Mouse (Mus musculus) hindbrain, embryonic 12.5 days (tissue): Measurements from ENCODE around the gene Gga1. TPM values are rescaled to one million over a fixed set of nuclear protein-coding genes. Genes with fewer than 3 reads are reported as not detected.

Source experiments
- ATAC-seq: fragments of 200-750 bp; cut with Nextera tagmentation; 2 replicates; pipeline ENCODE4 v1.8.0; 2017; ENCODE audit warnings: moderate TSS enrichment; ENCODE audit not compliant: low FRiP score
- H3K27ac ChIP-seq: fragments of 300-500 bp; sonication (generic); 2 replicates; pipeline ENCODE4 v1.5.1; 2016; ENCODE audit warnings: mild to moderate bottlenecking
- H3K27me3 ChIP-seq: fragments of 300-500 bp; sonication (generic); 2 replicates; pipeline ENCODE4 v1.6.1; 2016; ENCODE audit warnings: mild to moderate bottlenecking
- H3K36me3 ChIP-seq: fragments of 300-500 bp; sonication (generic); 2 replicates; pipeline ENCODE4 v1.6.1; 2016; ENCODE audit warnings: mild to moderate bottlenecking
- H3K4me1 ChIP-seq: fragments of 300-500 bp; sonication (generic); 2 replicates; pipeline ENCODE4 v1.6.1; 2016
- H3K4me2 ChIP-seq: fragments of 300-500 bp; sonication (generic); replicated peaks from 2 replicates; pipeline ENCODE4 v1.6.1; 2016; ENCODE audit warnings: mild to moderate bottlenecking
- H3K4me3 ChIP-seq: fragments of 300-500 bp; sonication (generic); 2 replicates; pipeline ENCODE4 v1.5.1; 2016; ENCODE audit warnings: mild to moderate bottlenecking
- H3K9ac ChIP-seq: fragments of 300-500 bp; sonication (generic); 2 replicates; pipeline ENCODE4 v1.6.1; 2016; ENCODE audit warnings: mild to moderate bottlenecking, moderate library complexity
- H3K9me3 ChIP-seq: fragments of 300-500 bp; sonication (generic); replicated peaks from 2 replicates; pipeline ENCODE4 v1.6.1; 2016; ENCODE audit warnings: mild to moderate bottlenecking
- WGBS: fragments of 180-500 bp; shearing (Covaris S2); methylation state at CpG from one replicate; pipeline ENCODE4 v1.1.7; 2016; 5-methylcytosine and 5-hydroxymethylcytosine counted together
- polyA plus RNA-seq: library from polyadenylated mRNA; unstranded; fragments of >200 nt; fragmentation: Nextera tagmentation; extraction: Ambion mirVana; gene quantifications from 2 replicates; pipeline ENCODE4 v1.2.1, GENCODE M21; 2016

The Gga1 gene
- polyA plus RNA-seq, 1 experiment from 2014 or later, result 54.3 TPM

DNA sequence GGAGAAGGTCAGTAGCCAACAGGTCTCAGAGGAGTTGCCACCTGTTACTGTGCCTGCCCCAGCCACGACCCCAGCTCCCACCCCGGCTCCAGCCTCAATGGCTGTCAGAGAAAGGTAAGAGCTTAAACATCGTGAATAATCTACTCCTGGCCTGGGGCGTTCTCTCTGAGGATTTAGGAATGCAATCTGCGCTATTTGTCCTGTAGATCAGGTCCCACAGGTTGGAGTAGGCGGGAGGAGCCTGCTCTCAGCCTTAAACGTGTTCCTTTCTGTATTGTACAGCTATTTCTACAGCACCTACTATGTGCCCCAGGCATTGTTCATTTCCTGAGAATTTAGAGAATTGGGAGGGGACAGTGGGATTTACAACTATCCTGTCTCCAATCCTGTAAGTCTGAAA lies 31.4 kb downstream of the Gga1 start:
- H3K36me3 ChIP-seq, result no peaks in the 10 kb centered on the region
- WGBS, result 79% methylated on average over 7 of the region's 7 CpGs
- no peak for ATAC-seq

DNA sequence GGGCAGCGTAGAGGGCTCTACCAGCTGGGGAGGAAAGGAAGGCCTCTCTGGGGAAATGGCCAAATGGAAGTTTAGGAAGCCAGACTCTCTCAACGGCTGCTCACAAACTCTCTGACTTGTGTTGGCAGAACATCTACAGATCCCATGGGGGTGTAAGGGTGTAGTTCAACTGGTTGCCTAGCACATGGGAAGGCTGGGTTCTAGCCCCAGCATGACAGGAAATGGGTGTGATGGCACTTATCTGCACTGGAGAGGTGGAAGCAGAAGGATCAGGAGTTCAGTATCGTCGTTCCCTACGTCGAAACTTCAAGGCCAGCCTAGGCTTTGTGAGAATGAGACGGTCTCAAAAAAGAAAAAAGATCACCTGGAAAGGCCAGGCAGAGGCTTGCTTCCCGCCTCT lies 32.0 kb downstream of the Gga1 start:
- Histone ChIP-seq H3K9me3 (no peaks in the 10 kb centered on the region), H3K4me2 (no peak overlapping the region), H3K4me1 (0 out of 2 replicates have a peak, but pooled peaks cover 6% of the 10 kb centered on the region), H3K27ac (no peak overlapping the region), H3K9ac (no peak overlapping the region), H3K27me3 (no peaks in the 10 kb centered on the region), H3K4me3 (no peak overlapping the region), H3K36me3 (no peaks in the 10 kb centered on the region)
- WGBS, result 89% methylated on average over 8 of the region's 8 CpGs
- no peak for ATAC-seq

More for the DNA sequence above, 31.4 kb downstream of the Gga1 start:
- Histone ChIP-seq H3K4me3 (no peak overlapping the region), H3K27me3 (no peaks in the 10 kb centered on the region), H3K9ac (no peak overlapping the region), H3K9me3 (no peaks in the 10 kb centered on the region), H3K4me2 (no peak overlapping the region), H3K27ac (no peak overlapping the region), H3K4me1 (0 out of 2 replicates have a peak, but pooled peaks cover 4% of the 10 kb centered on the region)

GRCm38 (mm10) chr15:78912040-78912439 lies 35.0 kb downstream of the Gga1 start:
- Histone ChIP-seq H3K27ac (no peak overlapping the region), H3K9me3 (no peaks in the 10 kb centered on the region), H3K4me1 (peaks cover 35% of the 10 kb centered on the region), H3K36me3 (no peaks in the 10 kb centered on the region), H3K4me3 (no peak overlapping the region), H3K27me3 (no peaks in the 10 kb centered on the region), H3K9ac (no peak overlapping the region), H3K4me2 (no peak overlapping the region)
- ATAC-seq, result no peak
- WGBS, result 40% methylated on average over 9 of the region's 9 CpGs

- H3K4me3 ChIP-seq, result peak within 1 kb of the TSS; percentile 72
- peak within 1 kb of the TSS; percentile 85 for H3K9ac ChIP-seq
- no peaks in the 10 kb centered on the region for H3K9me3 ChIP-seq
- peak; percentile 94 for ATAC-seq
- no peaks in the 10 kb centered on the region for H3K27me3 ChIP-seq
- WGBS, result under 1% methylated on average over 51 of the region's 51 CpGs
- peaks cover 35% of the 10 kb centered on the region for H3K4me1 ChIP-seq
- H3K4me2 ChIP-seq, result peak within 1 kb of the TSS; percentile 96
- peak within 1 kb of the TSS; percentile 96 for H3K27ac ChIP-seq
- H3K36me3 ChIP-seq, result peaks cover 11% of the 10 kb centered on the region; the same call in 1 of the 2 replicates
These were observed 36.7 kb downstream of the Gga1 start, which contains the start of gene Pdxp for GRCm38 (mm10) chr15:78913632-78914090. Gene Pdxp (plus strand): TSS chr15:78913919.

DNA sequence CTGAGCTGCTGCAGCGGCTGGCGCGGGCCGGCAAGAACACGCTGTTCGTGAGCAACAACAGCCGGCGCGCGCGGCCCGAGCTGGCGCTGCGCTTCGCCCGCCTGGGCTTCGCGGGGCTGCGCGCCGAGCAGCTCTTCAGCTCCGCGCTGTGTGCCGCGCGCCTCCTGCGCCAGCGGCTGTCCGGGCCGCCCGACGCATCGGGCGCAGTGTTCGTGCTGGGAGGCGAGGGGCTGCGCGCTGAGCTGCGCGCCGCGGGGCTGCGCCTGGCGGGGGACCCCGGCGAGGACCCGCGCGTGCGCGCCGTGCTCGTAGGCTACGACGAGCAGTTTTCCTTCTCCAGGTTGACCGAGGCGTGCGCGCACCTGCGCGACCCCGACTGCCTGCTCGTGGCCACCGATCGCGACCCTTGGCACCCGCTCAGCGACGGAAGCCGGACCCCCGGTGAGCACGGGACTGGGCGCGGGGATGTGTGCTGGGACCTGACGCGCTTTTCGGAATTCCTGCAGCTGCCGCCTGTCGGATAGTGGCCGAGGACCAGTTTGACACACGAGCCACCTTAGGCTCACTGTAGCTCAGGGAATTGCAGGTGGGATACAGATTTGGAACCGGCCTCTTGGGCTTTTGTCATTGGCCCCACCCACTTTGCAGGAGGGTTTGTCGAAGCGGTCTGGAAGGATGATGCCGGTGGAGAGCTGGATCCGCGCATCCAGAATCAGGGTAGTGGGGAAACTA lies 37.3 kb downstream of the Gga1 start:
- peak; percentile 68 for ATAC-seq
- H3K9ac ChIP-seq, result peak overlapping the region; percentile 85
- H3K27me3 ChIP-seq, result no peaks in the 10 kb centered on the region
- H3K4me2 ChIP-seq, result peak overlapping the region; percentile 96
- under 1% methylated on average over 67 of the region's 87 CpGs for WGBS
- H3K4me3 ChIP-seq, result peak overlapping the region; percentile 72
- H3K9me3 ChIP-seq, result no peaks in the 10 kb centered on the region
- peaks cover 35% of the 10 kb centered on the region for H3K4me1 ChIP-seq
- peak overlapping the region; percentile 96 for H3K27ac ChIP-seq
- H3K36me3 ChIP-seq, result peaks cover 16% of the 10 kb centered on the region

DNA sequence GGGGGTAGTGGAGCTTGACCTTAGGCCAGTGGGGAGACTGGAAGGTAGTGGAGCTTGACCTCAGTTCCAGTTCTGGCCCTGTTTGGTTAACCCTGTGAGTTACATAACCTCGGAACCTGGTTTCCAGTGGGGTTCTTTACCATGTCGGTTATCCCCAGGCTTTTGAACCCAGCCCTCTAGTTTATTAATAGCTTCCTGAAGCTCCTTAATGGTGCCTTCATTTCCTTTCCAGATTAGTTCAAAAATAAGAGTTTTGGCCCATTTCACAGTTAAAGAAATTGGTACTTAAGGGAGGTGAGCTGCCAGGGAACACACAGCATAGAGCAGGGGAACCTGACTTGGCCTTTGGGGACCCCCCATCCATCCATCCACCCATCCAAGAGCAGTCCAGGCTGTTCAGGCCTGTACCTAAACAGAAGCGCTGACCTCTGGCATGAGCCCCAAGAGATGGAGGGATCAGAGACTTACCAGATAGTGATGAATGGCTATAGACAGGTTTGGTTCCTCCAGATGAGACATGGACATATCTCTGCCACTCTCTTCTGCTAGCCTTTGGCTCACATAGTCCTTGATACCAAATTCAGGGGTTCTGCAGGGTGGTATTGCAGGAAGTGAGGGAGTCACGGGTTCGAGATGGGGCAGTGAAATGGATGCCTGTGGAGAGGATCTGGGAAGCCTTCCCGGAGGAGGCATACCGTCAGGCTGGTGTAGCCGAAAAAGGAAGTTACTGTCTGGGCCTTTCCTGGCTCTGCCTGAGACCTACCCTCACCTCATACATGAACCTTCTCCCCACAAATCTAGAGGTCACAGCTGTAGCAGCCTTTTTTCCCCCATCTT lies 38.1 kb downstream of the Gga1 start:
- Histone ChIP-seq H3K4me3 (peak overlapping the region; percentile 72), H3K9me3 (no peaks in the 10 kb centered on the region), H3K36me3 (peaks cover 22% of the 10 kb centered on the region), H3K4me1 (peaks cover 35% of the 10 kb centered on the region), H3K27ac (peak overlapping the region; percentile 96), H3K27me3 (no peaks in the 10 kb centered on the region), H3K4me2 (peak overlapping the region; percentile 96), H3K9ac (peak overlapping the region; percentile 85)
- 52% methylated on average over 8 of the region's 8 CpGs for WGBS
- ATAC-seq, result no peak

DNA sequence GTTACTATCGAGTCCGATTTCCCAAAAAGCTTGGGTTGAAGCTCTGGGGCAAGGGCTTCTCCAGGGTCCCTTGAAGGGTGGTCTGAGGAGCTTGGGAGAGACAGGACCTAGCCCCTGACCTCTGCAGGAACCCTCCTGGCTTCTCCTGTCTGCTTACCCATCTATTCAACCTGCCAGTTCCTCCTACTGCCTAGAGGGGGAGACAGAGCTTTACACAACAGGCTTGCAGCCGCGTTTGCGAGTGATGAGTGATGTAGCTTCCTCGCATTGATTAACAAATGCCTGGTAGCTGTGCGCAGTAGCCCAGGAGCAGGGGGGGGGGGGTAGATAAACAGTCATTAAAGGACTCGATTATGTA lies 38.6 kb downstream of the Gga1 start:
- Histone ChIP-seq H3K27me3 (no peaks in the 10 kb centered on the region), H3K4me3 (peak overlapping the region; percentile 72), H3K27ac (peak overlapping the region; percentile 42), H3K36me3 (peaks cover 22% of the 10 kb centered on the region), H3K9ac (peak overlapping the region; percentile 85), H3K9me3 (no peaks in the 10 kb centered on the region), H3K4me2 (peak overlapping the region; percentile 96), H3K4me1 (peaks cover 35% of the 10 kb centered on the region)
- peak; percentile 23 for ATAC-seq
- WGBS, result 5% methylated on average over 8 of the region's 8 CpGs

DNA sequence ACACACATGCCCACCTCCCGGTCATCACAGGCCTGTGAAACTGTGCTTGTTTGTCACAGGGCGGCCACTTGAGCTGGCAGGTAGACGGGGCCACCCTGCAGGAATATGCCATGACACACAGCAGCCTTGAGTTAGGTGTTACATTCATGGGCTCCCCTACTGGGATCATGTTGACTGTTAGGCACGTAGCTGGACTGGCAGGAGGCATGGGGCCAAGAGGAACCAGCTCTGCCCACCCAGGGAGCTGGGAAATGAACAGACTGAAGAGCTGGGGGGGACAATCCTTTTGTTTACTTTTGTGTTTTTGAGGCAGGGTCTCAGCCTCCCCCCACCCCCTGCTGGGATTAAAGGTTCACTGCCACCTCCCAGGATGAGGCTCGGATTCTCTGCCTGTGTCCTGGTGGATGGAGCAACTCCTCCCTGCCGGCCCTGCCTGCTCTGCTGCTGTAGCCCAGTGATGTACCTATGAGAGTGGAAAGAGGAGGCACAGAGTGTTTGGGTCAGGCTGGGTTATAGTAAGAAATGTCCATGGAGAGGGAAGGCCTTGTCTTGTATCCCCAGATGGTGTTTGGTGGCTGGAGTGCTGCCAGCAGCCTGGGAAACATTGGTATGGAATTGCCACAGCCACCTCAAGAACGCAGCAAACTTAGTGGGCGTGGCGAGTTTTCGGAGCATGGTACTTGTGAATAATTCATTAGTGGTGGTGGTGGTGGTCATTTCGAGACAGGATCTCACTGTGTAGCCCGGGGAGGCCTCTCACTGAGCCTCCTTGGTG lies 39.2 kb downstream of the Gga1 start:
- Histone ChIP-seq H3K27ac (peak overlapping the region; percentile 42), H3K4me3 (peak overlapping the region; percentile 72), H3K4me1 (peaks cover 35% of the 10 kb centered on the region), H3K36me3 (peaks cover 22% of the 10 kb centered on the region), H3K27me3 (no peaks in the 10 kb centered on the region), H3K9me3 (no peaks in the 10 kb centered on the region), H3K9ac (peak overlapping the region; percentile 85), H3K4me2 (peak overlapping the region; percentile 96)
- peak; percentile 5; the same call in 1 of the 2 replicates for ATAC-seq
- WGBS, result 38% methylated on average over 12 of the region's 12 CpGs

GRCm38 (mm10) chr15:78918126-78918525 lies 41.1 kb downstream of the Gga1 start:
- Histone ChIP-seq H3K27ac (no peak overlapping the region), H3K4me3 (no peak overlapping the region)
- WGBS, result 93% methylated on average over 23 of the region's 23 CpGs

GRCm38 (mm10) chr15:78919914-78920313 lies 42.9 kb downstream of the Gga1 start:
- no peak overlapping the region for H3K27ac ChIP-seq
- no peak overlapping the region for H3K4me2 ChIP-seq
- ATAC-seq, result no peak
- WGBS, result 80% methylated on average over 12 of the region's 12 CpGs
- peaks cover 22% of the 10 kb centered on the region for H3K36me3 ChIP-seq
- no peak overlapping the region for H3K4me3 ChIP-seq
- H3K4me1 ChIP-seq, result peaks cover 21% of the 10 kb centered on the region
- H3K9ac ChIP-seq, result no peak overlapping the region
- H3K9me3 ChIP-seq, result no peaks in the 10 kb centered on the region
- H3K27me3 ChIP-seq, result no peaks in the 10 kb centered on the region

More at GRCm38 (mm10) chr15:78918126-78918525, 41.1 kb downstream of the Gga1 start:
- no peak for ATAC-seq
- H3K36me3 ChIP-seq, result peaks cover 22% of the 10 kb centered on the region
- H3K9me3 ChIP-seq, result no peaks in the 10 kb centered on the region
- no peaks in the 10 kb centered on the region for H3K27me3 ChIP-seq
- no peak overlapping the region for H3K4me2 ChIP-seq
- peaks cover 34% of the 10 kb centered on the region for H3K4me1 ChIP-seq
- H3K9ac ChIP-seq, result no peak overlapping the region

GRCm38 (mm10) chr15:78922700-78923099 lies 45.7 kb downstream of the Gga1 start:
- 88% methylated on average over 7 of the region's 7 CpGs for WGBS
- no peak overlapping the region for H3K9ac ChIP-seq
- H3K27ac ChIP-seq, result no peak overlapping the region
- peaks cover 20% of the 10 kb centered on the region for H3K4me1 ChIP-seq
- peaks cover 9% of the 10 kb centered on the region; the same call in 1 of the 2 replicates for H3K27me3 ChIP-seq
- H3K9me3 ChIP-seq, result no peaks in the 10 kb centered on the region
- peaks cover 17% of the 10 kb centered on the region for H3K36me3 ChIP-seq
- no peak overlapping the region for H3K4me2 ChIP-seq
- H3K4me3 ChIP-seq, result no peak overlapping the region
- ATAC-seq, result no peak

DNA sequence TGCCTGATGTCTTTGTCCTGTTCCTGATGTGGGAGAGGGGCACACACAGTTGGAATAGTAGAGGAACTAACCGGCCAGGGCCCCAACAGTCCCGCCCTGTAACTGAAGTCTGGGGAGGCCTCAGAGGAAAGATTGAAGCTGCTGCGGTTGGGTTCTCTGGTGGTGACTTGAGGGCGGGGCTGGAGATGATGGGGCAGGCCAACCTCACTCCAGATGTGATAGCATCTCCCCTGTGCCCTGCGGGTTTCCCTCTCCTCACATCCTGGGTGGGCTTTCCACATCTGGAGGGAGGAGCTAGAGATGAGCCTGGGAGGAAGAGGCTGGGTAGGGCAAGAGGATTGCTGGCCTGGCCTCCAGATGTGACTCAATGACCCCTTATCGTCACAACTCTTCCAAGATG lies 46.6 kb downstream of the Gga1 start:
- H3K36me3 ChIP-seq, result peaks cover 10% of the 10 kb centered on the region
- no peak overlapping the region for H3K9ac ChIP-seq
- no peak for ATAC-seq
- H3K4me1 ChIP-seq, result peaks cover 26% of the 10 kb centered on the region
- H3K4me3 ChIP-seq, result no peak overlapping the region
- WGBS, result 63% methylated on average over 6 of the region's 6 CpGs
- H3K27me3 ChIP-seq, result peaks cover 9% of the 10 kb centered on the region; the same call in 1 of the 2 replicates
- no peaks in the 10 kb centered on the region for H3K9me3 ChIP-seq
- H3K27ac ChIP-seq, result no peak overlapping the region
- H3K4me2 ChIP-seq, result no peak overlapping the region
